Mouse (Mus musculus) adrenal gland, adult (tissue): Measurements from ENCODE around the gene Vgll2.

Experiments
- DNase-seq, 2 experiments: peaks; one replicate each; pipeline ENCODE4 v3.0.0; 2022 to 2023; ENCODE audit warnings: low spot score in 1 of 2; ENCODE audit not compliant: inconsistent age in 2 of 2

The Vgll2 gene

GRCm38 (mm10) chr10:52022413-52023212 lies at the start of gene Vgll2:
TSS of gene Vgll2 (plus strand) at chr10:52022502.
- peak; percentile 29 to 74 for DNase-seq

GRCm38 (mm10) chr10:51975137-51975536 lies 47.2 kb upstream of the Vgll2 start:
- peak; percentile 58 to 69 for DNase-seq

GRCm38 (mm10) chr10:51975587-51975986 lies 46.7 kb upstream of the Vgll2 start:
- DNase-seq: no peak

GRCm38 (mm10) chr10:51981651-51982050 lies 40.7 kb upstream of the Vgll2 start:
- DNase-seq: no peak

- DNase-seq: no peak
These were observed 39.9 kb upstream of the Vgll2 start for GRCm38 (mm10) chr10:51982395-51982794.

GRCm38 (mm10) chr10:52018471-52018870 lies 3.8 kb upstream of the Vgll2 start:
- DNase-seq: no peak

GRCm38 (mm10) chr10:52021231-52021630 lies 1.1 kb upstream of the Vgll2 start:
- DNase-seq: no peak

GRCm38 (mm10) chr10:52021736-52022394 lies 437 bp upstream of the Vgll2 start:
- DNase-seq: peak in 1 of 2 experiments; percentile 29

GRCm38 (mm10) chr10:52023213-52024052 lies 1.1 kb downstream of the Vgll2 start:
- DNase-seq: peak in 1 of 2 experiments; percentile 36

GRCm38 (mm10) chr10:52024053-52024410 lies 1.7 kb downstream of the Vgll2 start:
- DNase-seq: no peak

GRCm38 (mm10) chr10:52025291-52025690 lies 3.0 kb downstream of the Vgll2 start:
- DNase-seq: no peak

- no peak for DNase-seq
These were observed 3.5 kb downstream of the Vgll2 start for GRCm38 (mm10) chr10:52025821-52026220.

- no peak for DNase-seq
These were observed 5.1 kb downstream of the Vgll2 start for GRCm38 (mm10) chr10:52027161-52028035.

- no peak for DNase-seq
These were observed 6.5 kb downstream of the Vgll2 start for GRCm38 (mm10) chr10:52028561-52029370.

- DNase-seq: no peak
These were observed 7.2 kb downstream of the Vgll2 start for GRCm38 (mm10) chr10:52029421-52030080.

- no peak for DNase-seq
These were observed 11.4 kb downstream of the Vgll2 start for GRCm38 (mm10) chr10:52033729-52034128.

- no peak for DNase-seq
These were observed 17.1 kb downstream of the Vgll2 start for GRCm38 (mm10) chr10:52039392-52039791.

- DNase-seq: no peak
These were observed 20.8 kb downstream of the Vgll2 start for GRCm38 (mm10) chr10:52043086-52043485.

- DNase-seq: no peak
These were observed 26.0 kb downstream of the Vgll2 start for GRCm38 (mm10) chr10:52048287-52048686.
